Mouse (Mus musculus): ENCODE measurements around the gene Midn. TPM values are rescaled to one million over a fixed set of nuclear protein-coding genes. Genes with fewer than 3 reads are reported as not detected.

The Midn gene
- polyA plus RNA-seq, 1 experiment from 2014 or later, result 29.3 TPM

- peaks cover 26% of the 10 kb centered on the region for H3K4me1 ChIP-seq (ENCODE audit: control insufficient read depth, insufficient read depth, low read length)
- no peak overlapping the region for H3K4me2 ChIP-seq (replicated peaks; ENCODE audit: low read depth, low read length)
- H3K27me3 ChIP-seq (ENCODE audit: control insufficient read depth, insufficient read depth, low read length), result no peaks in the 10 kb centered on the region
- WGBS, result 80% methylated on average over 15 of the region's 15 CpGs
- H3K9ac ChIP-seq (replicated peaks; ENCODE audit: low read depth, low read length), result no peak overlapping the region
- no peak overlapping the region for H3K4me3 ChIP-seq (ENCODE audit: low read depth, low read length)
- H3K9me3 ChIP-seq (ENCODE audit: control insufficient read depth, low read depth, low read length), result no peaks in the 10 kb centered on the region
- H3K36me3 ChIP-seq (ENCODE audit: control insufficient read depth, insufficient read depth, low read length), result peaks cover 26% of the 10 kb centered on the region
- no peak for ATAC-seq (ENCODE audit: insufficient number of reproducible peaks, insufficient read depth, low FRiP score, low read depth)
- no peak overlapping the region for H3K27ac ChIP-seq (ENCODE audit: low read length)
Observed at GRCm38 (mm10) chr10:80171252-80171651, 23.2 kb downstream of the Midn start.

DNA sequence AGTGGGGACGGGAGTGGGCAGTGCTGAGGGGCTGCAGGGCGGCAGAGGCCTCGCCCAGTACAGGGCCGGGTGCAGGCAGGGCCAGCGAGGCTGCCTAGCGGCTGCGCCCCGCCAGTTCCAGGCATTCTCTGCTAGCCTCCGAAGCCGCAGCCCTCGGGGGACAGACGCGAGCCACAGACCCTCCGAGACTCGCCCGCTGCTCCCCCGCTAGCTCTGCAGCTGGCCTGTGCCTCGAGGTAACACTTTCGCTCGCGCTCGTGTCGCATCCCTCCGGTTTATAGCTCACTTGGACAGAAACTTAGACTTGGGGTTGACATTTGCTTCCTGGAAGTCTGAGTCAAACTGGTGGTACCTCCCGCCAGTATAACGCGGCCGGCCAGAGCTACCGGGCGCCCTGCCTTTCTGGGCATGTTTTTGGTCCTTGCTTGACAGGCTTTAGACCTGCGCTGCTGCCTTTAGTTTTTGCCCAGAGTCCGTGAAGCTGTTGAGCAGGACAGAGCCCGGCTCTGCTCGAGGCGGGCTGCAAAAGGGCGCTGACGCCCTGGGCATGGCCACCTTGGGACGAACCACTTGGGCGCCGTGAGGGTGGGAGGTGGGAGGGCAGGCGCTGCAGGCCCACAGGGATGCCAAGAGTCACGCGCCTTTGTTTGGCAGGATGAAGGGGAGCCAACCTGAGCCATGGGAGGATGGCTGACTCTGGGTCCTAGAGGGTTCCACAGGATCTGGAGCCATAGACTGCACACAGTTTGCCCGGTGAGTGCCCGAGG, 23.9 kb downstream of the Midn start:
- Histone ChIP-seq H3K9ac (replicated peaks; ENCODE audit: low read depth, low read length) (no peak overlapping the region), H3K36me3 (ENCODE audit: control insufficient read depth, insufficient read depth, low read length) (peaks cover 26% of the 10 kb centered on the region), H3K4me1 (ENCODE audit: control insufficient read depth, insufficient read depth, low read length) (peaks cover 21% of the 10 kb centered on the region), H3K27me3 (ENCODE audit: control insufficient read depth, insufficient read depth, low read length) (no peaks in the 10 kb centered on the region), H3K27ac (ENCODE audit: low read length) (peak overlapping the region; percentile 85; the same call in 1 of the 2 replicates), H3K4me3 (ENCODE audit: low read depth, low read length) (no peak overlapping the region), H3K4me2 (replicated peaks; ENCODE audit: low read depth, low read length) (peak overlapping the region; percentile 50), H3K9me3 (ENCODE audit: control insufficient read depth, low read depth, low read length) (no peaks in the 10 kb centered on the region)
- ATAC-seq (ENCODE audit: insufficient number of reproducible peaks, insufficient read depth, low FRiP score, low read depth), result no peak
- 83% methylated on average over 45 of the region's 45 CpGs for WGBS

DNA sequence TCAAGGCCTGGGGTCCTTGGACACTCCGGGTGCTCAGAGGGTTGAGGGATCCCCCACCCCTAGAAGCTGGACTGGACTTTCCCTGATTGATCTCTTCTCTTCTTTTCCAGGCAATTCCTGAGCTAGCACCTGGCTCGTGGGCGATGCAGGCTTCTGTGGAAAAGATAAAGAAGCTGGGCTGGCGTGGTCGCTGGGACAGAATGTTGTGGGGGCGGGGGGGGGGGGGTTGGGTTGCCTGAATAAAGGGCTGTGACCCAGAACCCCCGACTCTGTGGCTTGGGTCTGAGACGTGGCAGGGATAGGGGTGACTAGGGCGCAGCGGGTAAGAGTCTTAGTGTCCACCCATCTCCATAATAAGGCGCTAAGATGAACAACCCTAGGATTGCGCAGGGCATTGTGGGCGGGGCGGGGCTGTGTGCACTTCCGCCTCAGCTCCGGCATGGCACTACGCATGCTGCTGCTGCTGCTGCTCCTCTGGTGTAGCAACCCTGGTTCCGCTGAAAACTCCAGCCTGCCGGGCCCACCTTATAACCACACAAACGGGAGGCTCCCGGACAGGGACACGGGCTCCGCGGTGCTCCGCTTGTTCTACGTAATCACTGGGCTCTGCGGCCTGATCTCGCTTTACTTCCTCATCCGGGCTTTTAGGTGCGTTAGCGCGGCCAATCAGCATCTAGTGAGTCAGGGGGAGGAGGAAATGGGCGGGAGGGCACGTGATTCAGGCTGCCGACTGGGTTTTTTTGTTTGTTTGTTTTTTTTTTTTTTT, 24.6 kb downstream of the Midn start, which contains the start of gene 1600002K03Rik:
TSS of gene 1600002K03Rik (plus strand) at position 418 of the 766 bp plus-strand sequence.
- Histone ChIP-seq H3K9ac (replicated peaks; ENCODE audit: low read depth, low read length) (peak within 1 kb of the TSS; percentile 40; the same call in 1 of the 2 replicates), H3K36me3 (ENCODE audit: control insufficient read depth, insufficient read depth, low read length) (peaks cover 26% of the 10 kb centered on the region), H3K4me3 (ENCODE audit: low read depth, low read length) (peak within 1 kb of the TSS; percentile 47), H3K4me2 (replicated peaks; ENCODE audit: low read depth, low read length) (peak within 1 kb of the TSS; percentile 50), H3K4me1 (ENCODE audit: control insufficient read depth, insufficient read depth, low read length) (peaks cover 20% of the 10 kb centered on the region), H3K27ac (ENCODE audit: low read length) (peak within 1 kb of the TSS; percentile 85), H3K27me3 (ENCODE audit: control insufficient read depth, insufficient read depth, low read length) (no peaks in the 10 kb centered on the region), H3K9me3 (ENCODE audit: control insufficient read depth, low read depth, low read length) (no peaks in the 10 kb centered on the region)
- peak; percentile 78 for ATAC-seq (ENCODE audit: insufficient number of reproducible peaks, insufficient read depth, low FRiP score, low read depth)
- WGBS, result 7% methylated on average over 35 of the region's 35 CpGs

- Histone ChIP-seq H3K27me3 (ENCODE audit: control insufficient read depth, insufficient read depth, low read length) (no peaks in the 10 kb centered on the region), H3K27ac (ENCODE audit: low read length) (no peak overlapping the region; the same call in 1 of the 2 replicates), H3K4me1 (ENCODE audit: control insufficient read depth, insufficient read depth, low read length) (peaks cover 20% of the 10 kb centered on the region), H3K4me2 (replicated peaks; ENCODE audit: low read depth, low read length) (peak overlapping the region; percentile 50), H3K36me3 (ENCODE audit: control insufficient read depth, insufficient read depth, low read length) (peaks cover 26% of the 10 kb centered on the region), H3K9me3 (ENCODE audit: control insufficient read depth, low read depth, low read length) (no peaks in the 10 kb centered on the region), H3K9ac (replicated peaks; ENCODE audit: low read depth, low read length) (peak overlapping the region; percentile 40; the same call in 1 of the 2 replicates), H3K4me3 (ENCODE audit: low read depth, low read length) (peak overlapping the region; percentile 47; the same call in 1 of the 2 replicates)
- no peak for ATAC-seq (ENCODE audit: insufficient number of reproducible peaks, insufficient read depth, low FRiP score, low read depth)
- 16% methylated on average over 11 of the region's 11 CpGs for WGBS
Observed at GRCm38 (mm10) chr10:80173358-80173757, 25.3 kb downstream of the Midn start.

- 85% methylated on average over 10 of the region's 10 CpGs for WGBS
- H3K27ac ChIP-seq (ENCODE audit: low read length), result no peak overlapping the region
- no peak overlapping the region for H3K9ac ChIP-seq (replicated peaks; ENCODE audit: low read depth, low read length)
Observed at GRCm38 (mm10) chr10:80173955-80174640, 26.0 kb downstream of the Midn start.

DNA sequence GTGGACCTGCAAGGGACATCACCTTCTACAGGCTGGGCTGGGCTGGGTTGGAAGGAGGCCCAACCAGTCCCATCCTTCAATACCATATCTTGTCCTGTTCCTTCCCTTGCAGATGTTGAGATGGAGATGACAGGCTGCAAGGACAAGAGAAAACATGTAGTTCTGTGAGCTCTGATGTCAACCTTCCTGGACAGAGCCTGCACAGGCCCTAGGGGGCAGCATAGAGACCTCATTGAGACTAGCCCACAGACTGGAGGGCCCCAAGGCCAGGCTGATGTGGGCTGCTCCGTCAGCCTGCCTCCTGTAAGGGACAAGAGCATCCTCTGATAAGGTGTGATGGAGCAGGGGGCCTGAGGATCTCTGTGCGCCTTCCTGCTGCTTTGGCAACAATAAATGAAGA, 26.6 kb downstream of the Midn start:
- Histone ChIP-seq H3K27ac (ENCODE audit: low read length) (no peak overlapping the region), H3K27me3 (ENCODE audit: control insufficient read depth, insufficient read depth, low read length) (no peaks in the 10 kb centered on the region), H3K9ac (replicated peaks; ENCODE audit: low read depth, low read length) (no peak overlapping the region), H3K36me3 (ENCODE audit: control insufficient read depth, insufficient read depth, low read length) (peaks cover 26% of the 10 kb centered on the region), H3K4me3 (ENCODE audit: low read depth, low read length) (no peak overlapping the region), H3K4me2 (replicated peaks; ENCODE audit: low read depth, low read length) (no peak overlapping the region), H3K4me1 (ENCODE audit: control insufficient read depth, insufficient read depth, low read length) (peaks cover 7% of the 10 kb centered on the region), H3K9me3 (ENCODE audit: control insufficient read depth, low read depth, low read length) (no peaks in the 10 kb centered on the region)
- ATAC-seq (ENCODE audit: insufficient number of reproducible peaks, insufficient read depth, low FRiP score, low read depth), result no peak
- WGBS, result 62% methylated on average over 2 of the region's 2 CpGs

More at GRCm38 (mm10) chr10:80173955-80174640, 26.0 kb downstream of the Midn start:
- Histone ChIP-seq H3K9me3 (ENCODE audit: control insufficient read depth, low read depth, low read length) (no peaks in the 10 kb centered on the region), H3K4me2 (replicated peaks; ENCODE audit: low read depth, low read length) (no peak overlapping the region), H3K4me3 (ENCODE audit: low read depth, low read length) (no peak overlapping the region), H3K27me3 (ENCODE audit: control insufficient read depth, insufficient read depth, low read length) (no peaks in the 10 kb centered on the region), H3K36me3 (ENCODE audit: control insufficient read depth, insufficient read depth, low read length) (peaks cover 26% of the 10 kb centered on the region), H3K4me1 (ENCODE audit: control insufficient read depth, insufficient read depth, low read length) (peaks cover 13% of the 10 kb centered on the region)
- no peak for ATAC-seq (ENCODE audit: insufficient number of reproducible peaks, insufficient read depth, low FRiP score, low read depth)

GRCm38 (mm10) chr10:80175536-80176269, 27.6 kb downstream of the Midn start:
- ATAC-seq (ENCODE audit: insufficient number of reproducible peaks, insufficient read depth, low FRiP score, low read depth), result no peak
- Histone ChIP-seq H3K27me3 (ENCODE audit: control insufficient read depth, insufficient read depth, low read length) (no peaks in the 10 kb centered on the region), H3K27ac (ENCODE audit: low read length) (no peak overlapping the region), H3K9me3 (ENCODE audit: control insufficient read depth, low read depth, low read length) (no peaks in the 10 kb centered on the region), H3K36me3 (ENCODE audit: control insufficient read depth, insufficient read depth, low read length) (peaks cover 16% of the 10 kb centered on the region), H3K4me2 (replicated peaks; ENCODE audit: low read depth, low read length) (no peak overlapping the region), H3K9ac (replicated peaks; ENCODE audit: low read depth, low read length) (no peak overlapping the region), H3K4me3 (ENCODE audit: low read depth, low read length) (no peak overlapping the region), H3K4me1 (ENCODE audit: control insufficient read depth, insufficient read depth, low read length) (peaks cover 12% of the 10 kb centered on the region)
- WGBS, result 29% methylated on average over 4 of the region's 4 CpGs
